Mouse (Mus musculus) right cerebral cortex, adult 2 months (tissue): ENCODE data around the gene Ghr.

Source experiments
- DNase-seq, 2 experiments: peaks; one replicate each; pipeline ENCODE4 v3.0.0; 2021 to 2022; ENCODE audit warnings: low spot score in 2 of 2

Ghr gene

GRCm38 (mm10) chr15:3536309-3536900 is 46.9 kb downstream of the Ghr start:
- DNase-seq, result no peak

GRCm38 (mm10) chr15:3514027-3514426 is 69.3 kb downstream of the Ghr start:
- no peak for DNase-seq

- no peak for DNase-seq
Observed at GRCm38 (mm10) chr15:3512380-3512779, 70.9 kb downstream of the Ghr start.

GRCm38 (mm10) chr15:3511639-3512171 is 71.6 kb downstream of the Ghr start:
- no peak for DNase-seq

- DNase-seq, result no peak
Observed at GRCm38 (mm10) chr15:3509089-3509488, 74.2 kb downstream of the Ghr start.

- DNase-seq, result no peak
Observed at GRCm38 (mm10) chr15:3507329-3507728, 76.0 kb downstream of the Ghr start.

- no peak for DNase-seq
Observed at GRCm38 (mm10) chr15:3504700-3505099, 78.6 kb downstream of the Ghr start.

GRCm38 (mm10) chr15:3501683-3502082 is 81.6 kb downstream of the Ghr start:
- no peak for DNase-seq

- no peak for DNase-seq
Observed at GRCm38 (mm10) chr15:3499020-3499419, 84.3 kb downstream of the Ghr start.

- no peak for DNase-seq
Observed at GRCm38 (mm10) chr15:3497946-3498580, 85.2 kb downstream of the Ghr start.

- no peak for DNase-seq
Observed at GRCm38 (mm10) chr15:3490868-3491267, 92.4 kb downstream of the Ghr start.

GRCm38 (mm10) chr15:3490011-3490410 is 93.3 kb downstream of the Ghr start:
- no peak for DNase-seq

- DNase-seq, result no peak
Observed at GRCm38 (mm10) chr15:3489180-3489579, 94.1 kb downstream of the Ghr start.

GRCm38 (mm10) chr15:3488601-3489000 is 94.7 kb downstream of the Ghr start:
- no peak for DNase-seq

- DNase-seq, result no peak
Observed at GRCm38 (mm10) chr15:3486691-3487090, 96.6 kb downstream of the Ghr start.

- no peak for DNase-seq
Observed at GRCm38 (mm10) chr15:3485367-3485766, 97.9 kb downstream of the Ghr start.

GRCm38 (mm10) chr15:3483451-3483850 is 99.8 kb downstream of the Ghr start:
- DNase-seq, result no peak

- DNase-seq, result no peak
Observed at GRCm38 (mm10) chr15:3469230-3469629, 114.1 kb downstream of the Ghr start.

- DNase-seq, result no peak
Observed at GRCm38 (mm10) chr15:3466608-3467007, 116.7 kb downstream of the Ghr start.

GRCm38 (mm10) chr15:3464754-3465153 is 118.5 kb downstream of the Ghr start:
- DNase-seq, result no peak

- DNase-seq, result no peak
Observed at GRCm38 (mm10) chr15:3456543-3456942, 126.7 kb downstream of the Ghr start.

- no peak for DNase-seq
Observed at GRCm38 (mm10) chr15:3455572-3455971, 127.7 kb downstream of the Ghr start.

GRCm38 (mm10) chr15:3452080-3452752 is 131.1 kb downstream of the Ghr start:
- DNase-seq, result no peak
